Mouse (Mus musculus) midbrain, embryonic 15.5 days (tissue): Measurements from ENCODE around the gene Eya2. TPM values are rescaled to one million over a fixed set of nuclear protein-coding genes. Genes with fewer than 3 reads are reported as not detected.

ENCODE experiments used
- ATAC-seq: fragments of 200-750 bp; cut with Nextera tagmentation; replicated peaks from 2 replicates; pipeline ENCODE4 v1.8.0; 2017; ENCODE audit warnings: moderate TSS enrichment
- H3K27ac ChIP-seq: fragments of 300-500 bp; sonication (generic); 2 replicates; pipeline ENCODE4 v1.5.1; 2015; ENCODE audit warnings: mild to moderate bottlenecking, inconsistent platforms
- H3K27me3 ChIP-seq: fragments of 300-500 bp; sonication (generic); replicated peaks from 2 replicates; pipeline ENCODE4 v1.6.1; 2015; ENCODE audit warnings: inconsistent platforms
- H3K36me3 ChIP-seq: fragments of 300-500 bp; sonication (generic); replicated peaks from 2 replicates; pipeline ENCODE4 v1.6.1; 2015; ENCODE audit warnings: inconsistent platforms
- H3K4me1 ChIP-seq: fragments of 300-500 bp; sonication (generic); 2 replicates; pipeline ENCODE4 v1.6.1; 2015; ENCODE audit warnings: inconsistent platforms
- H3K4me2 ChIP-seq: fragments of 300-500 bp; sonication (generic); 2 replicates; pipeline ENCODE4 v1.6.1; 2015; ENCODE audit warnings: inconsistent platforms, mild to moderate bottlenecking, moderate library complexity
- H3K4me3 ChIP-seq: fragments of 300-500 bp; sonication (generic); 2 replicates; pipeline ENCODE4 v1.5.1; 2015; ENCODE audit warnings: mild to moderate bottlenecking, inconsistent platforms
- H3K9ac ChIP-seq: fragments of 300-500 bp; sonication (generic); 2 replicates; pipeline ENCODE4 v1.6.1; 2015; ENCODE audit warnings: mild to moderate bottlenecking, inconsistent platforms
- H3K9me3 ChIP-seq: fragments of 300-500 bp; sonication (generic); 2 replicates; pipeline ENCODE4 v1.6.1; 2016; ENCODE audit warnings: inconsistent platforms
- WGBS: fragments of 180-500 bp; shearing (Covaris S2); methylation state at CpG from one replicate; pipeline ENCODE4 v1.1.7; 2015; ENCODE audit warnings: mixed read lengths; 5-methylcytosine and 5-hydroxymethylcytosine counted together
- polyA plus RNA-seq: library from polyadenylated mRNA; unstranded; fragments of >200 nt; fragmentation: Nextera tagmentation; extraction: Ambion mirVana; gene quantifications from 2 replicates; pipeline ENCODE4 v1.2.1, GENCODE M21; 2015

Eya2 gene
- polyA plus RNA-seq, 1 experiment from 2014 or later, result 4.6 TPM

GRCm38 (mm10) chr2:165564101-165564500 lies 30.7 kb upstream of the Eya2 start:
- H3K9ac ChIP-seq, result no peak overlapping the region
- H3K4me2 ChIP-seq, result no peak overlapping the region
- no peak overlapping the region for H3K4me3 ChIP-seq
- H3K9me3 ChIP-seq, result no peaks in the 10 kb centered on the region
- ATAC-seq, result no peak
- peak overlapping the region; percentile 12; the same call in 1 of the 2 replicates for H3K27ac ChIP-seq
- no peaks in the 10 kb centered on the region for H3K36me3 ChIP-seq
- peaks cover 13% of the 10 kb centered on the region for H3K4me1 ChIP-seq
- no peaks in the 10 kb centered on the region for H3K27me3 ChIP-seq
- 56% methylated on average over 8 of the region's 8 CpGs for WGBS

- Histone ChIP-seq H3K9me3 (no peaks in the 10 kb centered on the region), H3K4me2 (no peak overlapping the region), H3K27ac (no peak overlapping the region), H3K4me3 (no peak overlapping the region), H3K27me3 (no peaks in the 10 kb centered on the region), H3K9ac (no peak overlapping the region), H3K36me3 (no peaks in the 10 kb centered on the region), H3K4me1 (peaks cover 13% of the 10 kb centered on the region)
- ATAC-seq, result peak; percentile 50; the same call in 1 of the 2 replicates
- WGBS, result 12% methylated on average over 6 of the region's 6 CpGs
Observed at GRCm38 (mm10) chr2:165564620-165565019, 30.2 kb upstream of the Eya2 start.

- H3K36me3 ChIP-seq, result no peaks in the 10 kb centered on the region
- H3K4me1 ChIP-seq, result peaks cover 13% of the 10 kb centered on the region
- H3K4me3 ChIP-seq, result no peak overlapping the region
- no peaks in the 10 kb centered on the region for H3K27me3 ChIP-seq
- no peak for ATAC-seq
- WGBS, result 82% methylated on average over 6 of the region's 6 CpGs
- H3K4me2 ChIP-seq, result no peak overlapping the region
- H3K27ac ChIP-seq, result no peak overlapping the region
- H3K9me3 ChIP-seq, result no peaks in the 10 kb centered on the region
- no peak overlapping the region for H3K9ac ChIP-seq
Observed at GRCm38 (mm10) chr2:165566898-165567297, 27.9 kb upstream of the Eya2 start.

GRCm38 (mm10) chr2:165567820-165568219 lies 27.0 kb upstream of the Eya2 start:
- H3K36me3 ChIP-seq, result no peaks in the 10 kb centered on the region
- H3K4me3 ChIP-seq, result no peak overlapping the region
- peaks cover 13% of the 10 kb centered on the region for H3K4me1 ChIP-seq
- H3K9me3 ChIP-seq, result no peaks in the 10 kb centered on the region
- no peaks in the 10 kb centered on the region for H3K27me3 ChIP-seq
- ATAC-seq, result no peak
- H3K4me2 ChIP-seq, result no peak overlapping the region
- H3K27ac ChIP-seq, result no peak overlapping the region
- H3K9ac ChIP-seq, result no peak overlapping the region
- 68% methylated on average over 9 of the region's 9 CpGs for WGBS

GRCm38 (mm10) chr2:165568911-165569310 lies 25.9 kb upstream of the Eya2 start:
- no peak for ATAC-seq
- Histone ChIP-seq H3K9me3 (no peaks in the 10 kb centered on the region), H3K4me3 (no peak overlapping the region), H3K36me3 (no peaks in the 10 kb centered on the region), H3K4me1 (peaks cover 5% of the 10 kb centered on the region; the same call in 1 of the 2 replicates), H3K27ac (no peak overlapping the region), H3K27me3 (no peaks in the 10 kb centered on the region), H3K4me2 (no peak overlapping the region), H3K9ac (no peak overlapping the region)
- 31% methylated on average over 6 of the region's 6 CpGs for WGBS

GRCm38 (mm10) chr2:165571216-165571778 lies 23.5 kb upstream of the Eya2 start:
- Histone ChIP-seq H3K27ac (no peak overlapping the region), H3K36me3 (no peaks in the 10 kb centered on the region), H3K27me3 (no peaks in the 10 kb centered on the region), H3K4me2 (no peak overlapping the region), H3K9ac (no peak overlapping the region), H3K4me1 (no peaks in the 10 kb centered on the region; the same call in 1 of the 2 replicates), H3K9me3 (no peaks in the 10 kb centered on the region), H3K4me3 (no peak overlapping the region)
- no peak for ATAC-seq
- 70% methylated on average over 4 of the region's 4 CpGs for WGBS

- H3K4me2 ChIP-seq, result no peak overlapping the region
- 80% methylated on average over 8 of the region's 8 CpGs for WGBS
- no peaks in the 10 kb centered on the region for H3K9me3 ChIP-seq
- no peaks in the 10 kb centered on the region for H3K4me1 ChIP-seq
- no peaks in the 10 kb centered on the region for H3K36me3 ChIP-seq
- H3K27ac ChIP-seq, result no peak overlapping the region
- H3K4me3 ChIP-seq, result no peak overlapping the region
- no peak for ATAC-seq
- no peak overlapping the region for H3K9ac ChIP-seq
- no peaks in the 10 kb centered on the region for H3K27me3 ChIP-seq
Observed at GRCm38 (mm10) chr2:165583044-165583443, 11.8 kb upstream of the Eya2 start.

GRCm38 (mm10) chr2:165583518-165583917 lies 11.3 kb upstream of the Eya2 start:
- 83% methylated on average over 4 of the region's 4 CpGs for WGBS
- Histone ChIP-seq H3K27ac (no peak overlapping the region), H3K4me3 (no peak overlapping the region), H3K27me3 (no peaks in the 10 kb centered on the region), H3K36me3 (no peaks in the 10 kb centered on the region), H3K4me2 (no peak overlapping the region), H3K9ac (no peak overlapping the region), H3K4me1 (no peaks in the 10 kb centered on the region), H3K9me3 (no peaks in the 10 kb centered on the region)
- no peak for ATAC-seq

- no peak for ATAC-seq
- 84% methylated on average over 3 of the region's 3 CpGs for WGBS
- Histone ChIP-seq H3K36me3 (no peaks in the 10 kb centered on the region), H3K4me3 (no peak overlapping the region), H3K27me3 (no peaks in the 10 kb centered on the region), H3K27ac (no peak overlapping the region), H3K9me3 (no peaks in the 10 kb centered on the region), H3K4me2 (no peak overlapping the region), H3K4me1 (no peaks in the 10 kb centered on the region), H3K9ac (no peak overlapping the region)
Observed at GRCm38 (mm10) chr2:165584563-165584962, 10.3 kb upstream of the Eya2 start.

GRCm38 (mm10) chr2:165590742-165591141 lies 4.1 kb upstream of the Eya2 start:
- no peak overlapping the region for H3K4me3 ChIP-seq
- 86% methylated on average over 16 of the region's 16 CpGs for WGBS
- H3K27ac ChIP-seq, result no peak overlapping the region
- no peak overlapping the region for H3K9ac ChIP-seq
- no peaks in the 10 kb centered on the region for H3K36me3 ChIP-seq
- peaks cover 18% of the 10 kb centered on the region for H3K27me3 ChIP-seq
- no peaks in the 10 kb centered on the region for H3K9me3 ChIP-seq
- no peak overlapping the region for H3K4me2 ChIP-seq
- H3K4me1 ChIP-seq, result peaks cover 13% of the 10 kb centered on the region
- no peak for ATAC-seq

GRCm38 (mm10) chr2:165593763-165594162 lies 1.1 kb upstream of the Eya2 start:
- Histone ChIP-seq H3K4me1 (peaks cover 23% of the 10 kb centered on the region), H3K36me3 (no peaks in the 10 kb centered on the region), H3K9me3 (no peaks in the 10 kb centered on the region), H3K4me3 (no peak overlapping the region), H3K27ac (no peak overlapping the region), H3K9ac (no peak overlapping the region), H3K27me3 (peaks cover 31% of the 10 kb centered on the region), H3K4me2 (no peak overlapping the region)
- WGBS, result 83% methylated on average over 2 of the region's 2 CpGs
- ATAC-seq, result no peak

GRCm38 (mm10) chr2:165595676-165596070 lies 841 bp downstream of the Eya2 start:
- no peak overlapping the region for H3K27ac ChIP-seq
- no peak for ATAC-seq

GRCm38 (mm10) chr2:165596141-165596540 lies 1.3 kb downstream of the Eya2 start:
- no peak overlapping the region for H3K4me3 ChIP-seq
- no peak overlapping the region for H3K9ac ChIP-seq
- no peak overlapping the region for H3K27ac ChIP-seq

More at GRCm38 (mm10) chr2:165595676-165596070, 841 bp downstream of the Eya2 start:
- H3K4me2 ChIP-seq, result peak overlapping the region; percentile 100
- H3K9me3 ChIP-seq, result no peaks in the 10 kb centered on the region
- no peaks in the 10 kb centered on the region for H3K36me3 ChIP-seq
- H3K4me1 ChIP-seq, result peaks cover 23% of the 10 kb centered on the region
- under 1% methylated on average over 13 of the region's 13 CpGs for WGBS
- H3K4me3 ChIP-seq, result peak overlapping the region; percentile 62
- no peak overlapping the region for H3K9ac ChIP-seq
- H3K27me3 ChIP-seq, result peaks cover 31% of the 10 kb centered on the region

More at GRCm38 (mm10) chr2:165596141-165596540, 1.3 kb downstream of the Eya2 start:
- no peak for ATAC-seq
- peak overlapping the region; percentile 100; the same call in 1 of the 2 replicates for H3K4me2 ChIP-seq
- H3K36me3 ChIP-seq, result no peaks in the 10 kb centered on the region
- peaks cover 23% of the 10 kb centered on the region for H3K4me1 ChIP-seq
- H3K27me3 ChIP-seq, result peaks cover 31% of the 10 kb centered on the region
- WGBS, result 19% methylated on average over 11 of the region's 11 CpGs
- H3K9me3 ChIP-seq, result no peaks in the 10 kb centered on the region
